Mouse (Mus musculus): ENCODE measurements around the gene 1600002K03Rik. TPM values are rescaled to one million over a fixed set of nuclear protein-coding genes. Genes with fewer than 3 reads are reported as not detected.

Gene 1600002K03Rik
- polyA plus RNA-seq, 1 experiment, result 11.2 TPM

DNA sequence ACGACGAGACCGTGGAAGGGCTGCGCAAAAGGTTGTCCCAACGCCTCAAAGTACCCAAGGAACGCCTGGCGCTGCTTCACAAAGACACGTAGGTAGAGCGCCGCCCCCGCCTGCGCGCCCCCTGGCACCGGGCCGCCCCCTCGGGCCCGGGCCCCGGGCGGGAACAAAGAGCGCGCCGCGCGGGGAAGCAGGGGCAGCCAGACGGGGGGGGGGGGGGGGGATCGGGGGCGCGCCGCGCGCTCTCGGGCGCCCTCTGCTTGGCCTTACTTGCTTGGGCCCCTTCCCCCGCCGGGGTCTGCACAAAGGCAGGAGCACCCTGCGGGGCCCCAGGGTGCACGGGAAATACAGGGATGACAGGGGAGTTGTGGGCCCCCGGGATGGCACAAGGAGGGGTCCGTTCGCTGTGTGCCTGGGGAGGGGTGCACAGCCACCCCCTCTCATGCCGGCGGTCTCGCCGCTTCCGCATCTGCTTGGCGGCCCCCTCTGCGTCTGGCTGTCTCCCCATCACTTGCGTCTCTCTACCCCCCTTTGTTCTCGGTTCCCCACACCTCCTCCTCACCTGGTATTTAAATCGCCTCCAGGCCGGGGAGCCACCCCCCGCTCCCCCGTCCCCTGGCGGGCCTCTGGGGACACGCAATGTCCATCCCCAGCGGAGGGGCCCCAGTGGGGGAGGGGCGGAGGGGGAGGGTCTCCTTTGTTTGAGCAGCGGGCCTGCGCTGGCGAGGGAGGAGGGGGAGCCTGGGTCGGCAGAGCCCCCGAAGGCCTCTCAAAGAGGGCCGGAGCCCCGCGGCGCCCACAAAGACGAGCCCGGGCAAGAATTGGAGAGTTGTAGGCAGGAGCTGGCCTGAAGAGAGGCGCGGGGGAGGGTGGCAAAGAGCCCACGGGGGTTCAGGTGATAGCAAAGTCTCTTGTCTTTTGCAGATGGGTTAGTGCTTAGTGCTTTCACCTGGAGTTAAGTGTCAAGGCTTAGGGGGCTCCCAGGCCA is 22.2 kb upstream of the 1600002K03Rik start:
- Histone ChIP-seq H3K36me3 (ENCODE audit: control insufficient read depth, insufficient read depth, low read length) (peaks cover 20% of the 10 kb centered on the region), H3K27ac (ENCODE audit: insufficient read depth, low read depth, low read length) (peak overlapping the region; percentile 95), H3K4me1 (ENCODE audit: control insufficient read depth, insufficient read depth, low read length) (peaks cover 45% of the 10 kb centered on the region), H3K4me3 (ENCODE audit: insufficient read depth, low read depth, low read length) (peak overlapping the region; percentile 55), H3K27me3 (replicated peaks; ENCODE audit: control insufficient read depth, insufficient read depth, low read length) (no peaks in the 10 kb centered on the region)
- TF ChIP-seq POLR2A (IDR thresholded peaks at IDR 0.05; ENCODE audit: low read depth, low read length) (no peak), CTCF (conservative IDR thresholded peaks at IDR 0.05; ENCODE audit: insufficient read depth, insufficient read length, low read depth, low read length) (no peak)
- under 1% methylated on average over 66 of the region's 71 CpGs for WGBS
- peak; percentile 51 for DNase-seq

DNA sequence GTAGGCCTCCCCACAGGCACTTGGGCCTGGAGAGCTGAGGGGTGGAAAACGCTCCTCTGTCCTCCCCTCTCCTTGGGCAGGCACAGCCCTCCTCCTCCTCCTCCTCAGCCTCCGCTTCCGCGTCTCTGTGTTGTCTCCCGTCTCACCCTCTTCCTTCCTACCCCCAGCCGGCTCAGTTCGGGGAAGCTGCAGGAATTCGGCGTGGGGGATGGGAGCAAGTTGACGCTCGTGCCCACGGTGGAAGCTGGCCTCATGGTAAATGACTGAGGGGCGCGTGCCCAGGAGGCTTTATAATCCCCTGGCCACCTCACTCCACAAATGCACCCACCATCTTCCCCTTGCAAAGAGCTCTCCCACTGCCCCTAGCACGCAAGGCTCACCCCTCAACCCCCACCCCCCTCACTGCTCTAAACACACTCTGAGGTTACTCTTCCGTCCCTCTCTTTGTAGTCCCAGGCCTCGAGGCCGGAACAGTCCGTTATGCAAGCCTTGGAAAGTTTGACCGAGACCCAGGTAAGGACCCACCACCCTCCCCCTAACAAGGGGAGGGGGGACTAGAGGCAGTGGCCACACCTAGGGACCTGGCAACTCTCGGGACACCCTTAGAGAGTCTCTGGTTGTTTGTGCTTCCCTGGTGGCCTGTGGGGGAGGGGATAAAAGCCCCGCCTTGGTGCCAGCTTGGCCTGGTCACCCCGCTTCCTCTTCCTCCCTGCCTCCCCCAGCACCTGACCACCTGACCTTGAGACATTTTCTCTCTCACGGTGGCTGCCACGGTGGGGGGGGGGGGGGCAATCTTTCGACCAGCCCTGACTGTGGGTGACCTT is 21.3 kb upstream of the 1600002K03Rik start:
- DNase-seq, result peak; percentile 93
- TF ChIP-seq POLR2A (IDR thresholded peaks at IDR 0.05; ENCODE audit: low read depth, low read length) (no peak), CTCF (conservative IDR thresholded peaks at IDR 0.05; ENCODE audit: insufficient read depth, insufficient read length, low read depth, low read length) (no peak)
- Histone ChIP-seq H3K4me3 (ENCODE audit: insufficient read depth, low read depth, low read length) (peak overlapping the region; percentile 55), H3K27me3 (replicated peaks; ENCODE audit: control insufficient read depth, insufficient read depth, low read length) (no peaks in the 10 kb centered on the region), H3K27ac (ENCODE audit: insufficient read depth, low read depth, low read length) (peak overlapping the region; percentile 95), H3K4me1 (ENCODE audit: control insufficient read depth, insufficient read depth, low read length) (peaks cover 42% of the 10 kb centered on the region), H3K36me3 (ENCODE audit: control insufficient read depth, insufficient read depth, low read length) (peaks cover 21% of the 10 kb centered on the region)
- WGBS, result under 1% methylated on average over 26 of the region's 26 CpGs

DNA sequence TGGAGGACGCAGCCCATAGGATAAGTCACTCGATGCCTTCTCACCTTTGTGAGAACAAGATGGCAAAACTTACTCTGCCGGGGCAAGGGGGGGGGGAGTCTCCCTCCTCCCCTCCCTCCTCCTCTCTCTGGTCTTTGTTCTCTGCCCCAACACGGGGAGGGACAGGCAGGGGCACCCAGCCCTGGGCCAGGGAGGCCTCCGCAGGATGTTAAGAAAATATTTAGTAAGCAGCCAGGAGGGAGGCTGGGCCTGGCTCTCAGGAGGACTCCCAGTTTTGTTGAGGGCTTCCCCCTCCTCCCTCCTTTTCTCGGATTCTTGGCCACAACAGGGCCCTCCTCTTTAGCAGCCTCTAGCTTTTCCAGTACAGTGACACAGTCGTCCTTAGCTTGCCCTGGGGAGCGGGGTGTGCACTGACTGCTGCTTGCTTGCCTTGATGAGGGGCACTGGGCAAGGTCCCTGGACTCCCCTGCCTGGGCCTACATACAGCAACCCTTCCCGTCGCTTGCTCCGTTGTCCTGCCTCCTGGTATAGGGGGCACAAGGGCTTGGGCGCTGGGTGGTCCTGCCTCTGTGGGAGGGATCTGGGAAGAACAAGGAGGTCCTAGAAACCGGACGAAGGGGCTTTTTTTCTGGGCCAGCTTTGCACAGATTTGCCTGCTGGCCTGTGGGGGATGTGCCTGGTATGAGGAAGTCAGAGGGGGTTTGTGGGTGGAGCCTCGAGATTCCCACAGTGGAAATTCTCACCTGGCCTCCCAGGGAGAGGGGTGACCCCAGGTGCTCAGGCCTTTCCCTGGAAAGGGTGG is 20.5 kb upstream of the 1600002K03Rik start:
- Histone ChIP-seq H3K4me3 (ENCODE audit: insufficient read depth, low read depth, low read length) (peak overlapping the region; percentile 55), H3K27me3 (replicated peaks; ENCODE audit: control insufficient read depth, insufficient read depth, low read length) (no peaks in the 10 kb centered on the region), H3K4me1 (ENCODE audit: control insufficient read depth, insufficient read depth, low read length) (peaks cover 34% of the 10 kb centered on the region), H3K27ac (ENCODE audit: insufficient read depth, low read depth, low read length) (peak overlapping the region; percentile 95), H3K36me3 (ENCODE audit: control insufficient read depth, insufficient read depth, low read length) (peaks cover 24% of the 10 kb centered on the region)
- DNase-seq, result peak; percentile 89
- 5% methylated on average over 15 of the region's 15 CpGs for WGBS
- TF ChIP-seq CTCF (conservative IDR thresholded peaks at IDR 0.05; ENCODE audit: insufficient read depth, insufficient read length, low read depth, low read length) (no peak), POLR2A (IDR thresholded peaks at IDR 0.05; ENCODE audit: low read depth, low read length) (no peak)

DNA sequence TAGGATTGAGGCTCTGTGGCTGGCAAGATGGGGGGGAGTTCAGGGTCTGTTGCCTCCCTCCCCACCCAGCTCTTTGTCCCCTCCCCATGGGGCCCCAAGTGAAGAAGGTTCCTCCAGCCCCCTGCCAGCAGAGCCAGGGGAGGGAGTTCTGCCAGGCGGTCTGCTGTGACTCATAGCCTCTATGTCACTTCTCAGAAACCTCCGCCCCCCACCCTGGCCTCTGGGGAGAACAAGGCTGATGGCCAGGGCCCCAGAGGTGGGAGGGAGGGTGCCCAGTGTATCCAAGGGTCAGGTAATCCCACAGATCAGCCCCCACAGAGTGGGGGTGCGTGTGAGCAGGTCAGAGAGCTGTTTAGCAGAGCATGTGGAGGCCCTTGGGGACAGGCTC is 19.9 kb upstream of the 1600002K03Rik start:
- peak; percentile 89 for DNase-seq
- H3K4me1 ChIP-seq (ENCODE audit: control insufficient read depth, insufficient read depth, low read length), result peaks cover 30% of the 10 kb centered on the region
- TF ChIP-seq POLR2A (IDR thresholded peaks at IDR 0.05; ENCODE audit: low read depth, low read length), result no peak
- TF ChIP-seq CTCF (conservative IDR thresholded peaks at IDR 0.05; ENCODE audit: insufficient read depth, insufficient read length, low read depth, low read length), result no peak
- no peaks in the 10 kb centered on the region for H3K27me3 ChIP-seq (replicated peaks; ENCODE audit: control insufficient read depth, insufficient read depth, low read length)
- peaks cover 24% of the 10 kb centered on the region for H3K36me3 ChIP-seq (ENCODE audit: control insufficient read depth, insufficient read depth, low read length)
- WGBS, result 3% methylated on average over 3 of the region's 3 CpGs
- H3K4me3 ChIP-seq (ENCODE audit: insufficient read depth, low read depth, low read length), result peak overlapping the region; percentile 55
- H3K27ac ChIP-seq (ENCODE audit: insufficient read depth, low read depth, low read length), result peak overlapping the region; percentile 95

DNA sequence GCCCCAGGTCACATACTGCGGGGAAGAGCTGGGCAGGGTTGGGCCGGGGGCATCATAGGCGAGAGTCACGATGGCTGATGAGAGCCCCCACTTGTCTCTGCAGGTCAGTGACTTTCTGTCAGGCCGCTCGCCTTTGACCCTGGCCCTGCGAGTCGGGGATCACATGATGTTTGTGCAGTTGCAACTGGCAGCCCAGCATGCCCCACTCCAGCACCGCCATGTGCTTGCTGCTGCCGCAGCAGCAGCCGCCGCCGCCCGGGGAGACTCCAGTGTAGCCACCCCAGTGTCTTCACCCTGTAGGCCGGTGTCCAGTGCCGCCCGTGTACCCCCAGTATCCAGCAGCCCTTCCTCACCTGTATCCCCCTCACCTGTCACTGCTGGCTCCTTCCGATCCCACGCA is 19.0 kb upstream of the 1600002K03Rik start:
- 46% methylated on average over 19 of the region's 19 CpGs for WGBS
- Histone ChIP-seq H3K4me1 (ENCODE audit: control insufficient read depth, insufficient read depth, low read length) (peaks cover 33% of the 10 kb centered on the region), H3K27me3 (replicated peaks; ENCODE audit: control insufficient read depth, insufficient read depth, low read length) (no peaks in the 10 kb centered on the region), H3K27ac (ENCODE audit: insufficient read depth, low read depth, low read length) (peak overlapping the region; percentile 95), H3K4me3 (ENCODE audit: insufficient read depth, low read depth, low read length) (0 out of 2 replicates have a peak overlapping the region, but pooled peaks have one; percentile 4), H3K36me3 (ENCODE audit: control insufficient read depth, insufficient read depth, low read length) (peaks cover 24% of the 10 kb centered on the region)
- no peak for TF ChIP-seq POLR2A (IDR thresholded peaks at IDR 0.05; ENCODE audit: low read depth, low read length)
- TF ChIP-seq CTCF (conservative IDR thresholded peaks at IDR 0.05; ENCODE audit: insufficient read depth, insufficient read length, low read depth, low read length), result no peak
- DNase-seq, result peak; percentile 82

DNA sequence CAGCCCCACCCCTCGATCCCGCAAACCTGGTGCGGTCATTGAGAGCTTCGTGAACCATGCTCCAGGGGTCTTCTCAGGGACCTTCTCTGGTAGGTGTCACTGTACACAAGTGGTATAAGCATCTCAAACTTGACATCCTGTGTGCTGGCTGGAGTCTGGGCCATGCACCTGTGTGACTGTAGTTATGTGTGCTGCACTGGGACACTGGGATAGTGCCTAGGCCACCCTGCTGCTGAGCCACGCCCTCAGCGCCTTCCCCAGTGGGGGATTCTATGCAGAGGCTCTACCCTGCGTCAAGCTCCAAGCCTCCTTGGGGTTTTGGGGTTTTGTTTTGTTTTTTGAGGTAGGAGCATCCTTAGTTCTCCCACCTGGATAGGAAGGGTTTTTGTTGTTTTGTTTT is 18.4 kb upstream of the 1600002K03Rik start:
- WGBS, result 73% methylated on average over 7 of the region's 7 CpGs
- Histone ChIP-seq H3K27me3 (replicated peaks; ENCODE audit: control insufficient read depth, insufficient read depth, low read length) (no peaks in the 10 kb centered on the region), H3K36me3 (ENCODE audit: control insufficient read depth, insufficient read depth, low read length) (peaks cover 24% of the 10 kb centered on the region), H3K4me1 (ENCODE audit: control insufficient read depth, insufficient read depth, low read length) (peaks cover 40% of the 10 kb centered on the region), H3K27ac (ENCODE audit: insufficient read depth, low read depth, low read length) (no peak overlapping the region), H3K4me3 (ENCODE audit: insufficient read depth, low read depth, low read length) (no peak overlapping the region)
- DNase-seq, result no peak
- TF ChIP-seq CTCF (conservative IDR thresholded peaks at IDR 0.05; ENCODE audit: insufficient read depth, insufficient read length, low read depth, low read length) (no peak), POLR2A (IDR thresholded peaks at IDR 0.05; ENCODE audit: low read depth, low read length) (no peak)

All from kidney, adult 2 months (tissue).